Mouse (Mus musculus) olfactory bulb, adult 2 months (tissue): ENCODE results near the gene Wdr81.

Experiments
- CTCF ChIP-seq: fragments of 200-500 bp; IDR thresholded peaks from 2 replicates; pipeline ENCODE4 v1.5.1; 2012; ENCODE audit warnings: low read depth, mild to moderate bottlenecking, low read length, moderate library complexity; ENCODE audit not compliant: insufficient read depth
- POLR2A ChIP-seq: fragments of 200-500 bp; IDR thresholded peaks from 2 replicates; pipeline ENCODE4 v1.6.1; 2012; ENCODE audit warnings: mild to moderate bottlenecking, low read depth, low read length, moderate library complexity; ENCODE audit not compliant: insufficient read depth

DNA sequence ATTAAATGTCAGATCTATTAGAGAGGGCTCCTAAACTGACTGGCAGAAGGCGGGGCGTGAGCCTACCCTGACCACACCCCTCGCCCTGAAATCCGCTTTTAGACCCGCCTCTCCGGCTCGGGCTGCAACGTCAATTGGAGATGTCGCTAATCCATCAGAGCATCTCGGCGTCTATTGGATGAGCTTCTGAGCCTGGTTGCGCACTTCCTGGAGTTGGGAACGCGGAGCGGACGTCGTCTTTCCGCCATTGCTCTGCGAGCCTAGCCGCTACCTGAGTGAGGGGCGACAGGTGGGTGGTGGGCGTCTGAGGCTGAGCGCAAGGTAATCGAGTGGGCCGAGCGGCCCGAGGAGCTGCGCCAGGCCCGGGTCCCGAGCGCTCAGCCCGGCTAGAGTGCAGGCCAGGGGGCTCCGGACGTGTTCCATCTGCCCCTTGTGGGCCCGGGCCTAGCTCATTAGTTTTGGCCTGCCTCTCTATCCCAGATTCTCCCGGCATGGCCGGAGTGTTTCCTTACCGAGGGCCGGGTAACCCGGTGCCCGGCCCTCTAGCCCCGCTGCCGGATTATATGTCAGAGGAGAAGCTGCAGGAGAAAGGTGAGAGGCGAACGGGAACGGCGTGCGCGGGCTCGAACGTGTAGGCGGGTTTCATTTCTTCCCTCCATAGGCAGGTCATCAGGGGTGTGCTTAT is 32.2 kb upstream of the Wdr81 start, which contains the start of gene Prpf8:
- TF ChIP-seq POLR2A (peak; percentile 44; the same call in 1 of the 2 replicates), CTCF (no peak)
